Mouse (Mus musculus): ENCODE data around the gene Oxct1.

Gene Oxct1

DNA sequence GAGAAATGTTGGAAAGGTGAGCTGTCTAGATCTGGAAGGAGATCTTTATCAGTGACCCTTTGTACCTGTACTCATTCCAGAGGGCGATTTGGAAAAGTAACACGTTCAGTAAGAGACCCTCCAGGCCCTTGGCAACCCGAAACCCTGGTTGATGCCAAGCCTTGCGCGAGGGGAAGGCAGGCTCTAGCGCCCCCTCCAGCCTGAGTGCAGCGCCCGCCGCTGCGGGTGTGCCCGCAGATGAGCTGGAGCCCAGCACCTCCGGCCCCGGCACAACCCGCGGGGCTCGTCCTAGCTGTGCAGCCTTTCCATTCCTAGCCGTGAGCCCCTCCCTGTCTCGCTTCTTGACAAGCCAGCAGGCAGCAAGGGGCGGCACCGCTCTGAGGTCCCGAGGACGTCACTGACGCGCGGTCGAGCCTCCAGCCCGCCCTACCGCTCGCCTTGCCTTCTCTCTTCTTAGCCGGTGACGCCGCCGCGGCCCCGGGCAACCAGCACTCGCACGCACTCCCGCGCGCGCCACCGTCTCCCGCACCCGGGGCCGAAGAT is at the start of gene Oxct1:
Oxct1 (plus strand) TSS at position 153 of the 543 bp plus-strand sequence.
- peak; percentile 89 for DNase-seq (ENCODE audit: low read depth, low spot score)

DNA sequence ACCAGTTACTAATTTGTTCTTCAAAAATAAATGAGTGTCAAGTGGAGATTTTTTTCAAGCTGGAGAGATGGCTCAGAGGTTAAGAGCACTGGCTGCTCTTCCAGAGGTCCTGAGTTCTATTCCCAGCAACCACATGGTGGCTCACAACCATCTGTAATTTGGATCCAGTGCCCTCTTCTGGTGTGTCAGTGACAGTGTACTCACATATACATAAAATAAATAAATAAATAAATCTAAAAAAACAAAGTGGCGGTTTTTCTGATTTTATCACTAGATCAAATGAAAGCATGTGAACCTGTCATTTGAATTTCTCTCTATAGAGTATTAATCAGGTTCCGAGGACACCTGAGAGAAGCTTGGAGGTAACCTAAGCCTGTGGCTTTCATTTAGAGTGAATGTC is 47.9 kb upstream of the Oxct1 start:
- no peak for DNase-seq (ENCODE audit: low read depth, low spot score)

DNA sequence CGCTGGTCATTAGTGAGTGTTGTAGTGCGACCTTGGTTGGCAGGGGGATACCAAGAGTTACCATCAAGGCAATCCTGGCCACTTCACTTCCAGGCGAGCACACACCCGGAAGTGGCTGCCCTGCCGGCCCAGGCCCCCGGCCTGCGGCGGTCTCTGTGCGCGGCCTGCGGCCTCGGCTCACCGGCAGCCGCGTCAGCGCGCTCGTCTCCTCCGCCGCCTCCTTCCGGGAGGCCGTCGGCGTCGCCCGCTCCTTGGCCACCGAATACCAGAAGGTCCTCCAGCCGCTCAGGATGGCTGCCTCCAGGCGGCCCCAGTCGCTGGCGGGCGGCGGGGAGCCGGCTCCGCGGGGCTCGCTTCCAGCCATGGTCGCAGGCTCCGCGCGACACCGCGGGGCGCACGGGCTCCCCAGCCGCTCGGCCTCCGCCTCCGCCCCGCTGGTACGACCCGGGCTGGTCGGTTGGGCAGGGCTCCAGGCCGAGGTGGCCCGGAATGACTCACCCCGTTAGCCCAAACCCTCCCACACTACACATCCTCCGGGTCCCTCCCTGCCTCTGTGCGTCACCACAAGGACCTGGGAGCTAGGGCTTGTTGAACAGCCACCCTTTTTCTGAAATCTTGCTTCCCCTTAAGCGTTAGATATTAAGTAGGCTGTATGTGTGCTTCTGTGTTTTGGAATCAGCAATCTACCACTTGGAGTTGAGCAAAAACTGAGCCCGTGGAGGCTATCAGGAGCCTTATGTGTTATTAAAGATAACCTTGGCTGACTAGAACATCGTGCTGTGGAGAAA is 46.9 kb upstream of the Oxct1 start, which contains the start of gene Fbxo4:
Fbxo4 (minus strand) TSS at position 513 of the 788 bp plus-strand sequence.
- DNase-seq (ENCODE audit: low read depth, low spot score) = peak; percentile 39

DNA sequence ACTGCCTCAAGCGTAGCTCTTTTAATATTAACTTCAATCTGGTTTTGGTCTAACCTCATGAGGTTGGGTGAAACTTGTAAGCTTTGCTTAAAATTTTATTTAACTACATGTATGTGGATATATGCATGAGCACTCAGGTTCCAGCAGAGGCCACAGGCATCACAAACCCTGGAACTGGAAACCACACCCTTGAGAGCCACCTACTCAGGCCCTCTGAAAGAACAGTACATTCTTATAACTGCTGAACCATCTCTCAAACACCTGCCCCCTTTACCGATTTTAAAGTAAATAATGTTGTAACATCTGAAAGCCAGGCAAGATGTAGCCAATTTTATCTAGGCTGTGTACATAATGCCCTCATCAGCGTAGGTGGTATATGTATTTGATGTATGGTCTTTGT is 46.3 kb upstream of the Oxct1 start:
- no peak for DNase-seq (ENCODE audit: low read depth, low spot score)

DNA sequence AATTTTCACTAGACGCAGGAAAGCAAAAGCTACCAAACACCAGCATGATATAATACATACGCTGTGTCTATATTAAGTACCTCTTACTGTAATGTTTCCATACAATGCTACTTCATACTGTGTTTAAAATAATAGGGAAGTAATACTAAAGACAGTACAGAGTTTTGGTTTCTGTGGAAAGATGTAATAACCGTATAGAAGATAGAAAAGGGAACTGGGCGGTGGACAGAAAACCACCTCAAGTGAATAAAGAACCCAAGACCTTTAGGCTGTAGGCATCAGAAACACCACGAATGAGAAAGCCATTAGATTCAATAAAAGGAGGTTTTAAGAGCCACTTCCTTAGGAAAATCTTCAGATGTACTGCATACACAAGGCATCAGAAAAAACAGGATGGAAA is 43.5 kb upstream of the Oxct1 start:
- no peak for DNase-seq (ENCODE audit: low read depth, low spot score)

DNA sequence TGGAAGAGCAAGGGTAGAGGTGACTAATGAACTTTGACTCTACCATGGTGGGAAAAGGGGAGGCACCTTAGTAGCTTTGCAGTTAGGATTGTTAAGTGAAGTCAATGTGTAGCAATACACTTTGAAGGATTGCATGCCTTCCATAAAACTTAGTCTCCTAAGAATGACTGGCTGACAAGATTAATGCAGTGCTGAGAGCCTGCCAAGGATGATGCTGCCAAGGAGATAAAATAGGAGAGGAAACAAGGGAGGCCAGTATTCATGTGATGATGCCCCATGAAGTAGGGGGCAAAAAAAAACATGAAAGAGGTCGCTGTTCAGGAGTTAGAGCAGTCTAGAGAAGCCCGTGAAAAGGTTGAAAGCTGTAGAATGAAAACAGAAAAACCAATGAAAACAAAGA is 41.3 kb upstream of the Oxct1 start:
- DNase-seq (ENCODE audit: low read depth, low spot score) = no peak

DNA sequence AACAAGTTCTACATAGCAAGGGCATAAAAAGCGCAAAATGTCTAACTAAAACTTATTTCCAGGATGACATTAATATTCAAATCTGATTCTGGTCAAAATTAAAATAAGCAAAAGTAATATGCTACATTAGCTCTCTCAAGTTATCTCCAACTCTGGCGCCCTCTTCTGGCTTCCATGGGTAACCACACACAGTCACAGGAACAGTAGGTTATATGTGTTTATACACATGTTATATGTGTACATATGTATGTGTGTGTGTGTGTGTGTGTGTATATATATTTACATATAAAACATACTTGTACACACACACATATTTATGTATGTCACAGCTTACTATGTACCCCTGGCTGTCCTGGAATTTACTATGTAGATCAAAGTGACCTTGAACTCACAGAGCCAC is 38.2 kb upstream of the Oxct1 start:
- peak; percentile 22 for DNase-seq (ENCODE audit: low read depth, low spot score)

DNA sequence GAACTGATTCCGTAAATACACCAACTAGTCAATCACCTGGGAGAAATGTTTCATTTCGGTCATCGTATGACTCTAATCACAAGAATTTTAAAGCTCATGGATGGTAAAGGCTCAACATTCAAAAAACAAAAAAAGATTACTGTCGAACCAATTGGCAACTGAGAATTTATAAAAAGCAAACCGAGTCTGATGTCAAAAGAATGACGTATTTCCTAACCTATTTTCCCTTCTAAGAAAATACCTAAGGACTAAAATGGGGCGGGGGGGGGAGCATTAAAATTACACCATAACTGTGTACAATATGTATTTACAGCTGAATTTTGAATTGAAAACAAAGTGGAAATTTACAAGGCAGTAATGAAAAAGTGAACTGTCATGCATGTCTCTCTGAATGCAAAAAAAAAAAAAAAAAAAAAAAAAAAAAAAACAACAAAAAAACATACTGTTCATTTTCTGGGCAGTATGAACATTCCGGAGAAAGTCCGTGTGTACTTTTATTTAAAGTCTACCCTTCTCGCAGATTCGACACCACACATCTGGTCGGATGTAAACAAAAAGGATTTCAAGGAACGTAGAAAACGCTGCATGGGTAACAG is 31.2 kb upstream of the Oxct1 start:
- no peak for DNase-seq (ENCODE audit: low read depth, low spot score)

DNA sequence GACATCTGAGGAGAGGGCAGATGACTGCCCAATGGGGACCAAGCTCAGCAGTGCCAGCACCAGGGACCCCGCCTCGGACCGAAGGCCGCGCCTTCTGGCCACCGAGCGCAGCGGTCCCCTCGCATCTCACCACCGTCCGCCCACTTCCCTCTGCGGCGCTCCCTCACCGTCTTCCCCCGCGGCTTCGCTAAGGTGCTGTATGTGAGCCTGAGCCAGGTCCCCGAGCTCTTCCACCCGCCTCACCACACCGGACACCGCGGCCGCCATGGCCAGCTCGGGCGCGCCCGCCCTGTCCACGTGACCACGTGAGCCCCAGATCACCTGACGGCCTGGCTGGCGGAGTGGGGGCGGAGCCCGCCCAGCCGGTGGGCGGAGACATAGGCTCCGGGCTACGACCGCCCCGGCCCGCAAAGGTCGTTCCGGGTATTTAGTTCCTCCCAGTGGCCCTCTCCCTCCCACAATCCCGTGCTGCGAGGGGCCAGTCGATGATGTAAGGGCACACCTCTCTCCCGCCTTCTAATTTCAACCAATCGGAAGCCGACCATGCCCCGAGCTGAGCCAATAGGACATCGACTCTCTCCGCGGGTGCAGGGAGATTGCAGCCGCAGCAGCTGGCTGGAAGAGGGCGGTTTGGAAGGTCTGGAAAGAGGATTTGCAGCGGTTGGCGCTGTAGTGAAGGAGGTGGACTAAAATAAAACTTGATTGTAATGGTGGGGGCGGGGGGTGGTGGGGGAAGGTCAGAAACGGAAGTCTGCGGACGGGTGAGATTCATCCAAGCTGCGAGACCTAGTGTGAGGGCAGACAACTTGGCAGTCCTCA is 30.5 kb upstream of the Oxct1 start, which contains the start of gene AW549877:
AW549877 (minus strand) TSS at position 297 of the 819 bp plus-strand sequence.
- peak; percentile 98 for DNase-seq (ENCODE audit: low read depth, low spot score)

DNA sequence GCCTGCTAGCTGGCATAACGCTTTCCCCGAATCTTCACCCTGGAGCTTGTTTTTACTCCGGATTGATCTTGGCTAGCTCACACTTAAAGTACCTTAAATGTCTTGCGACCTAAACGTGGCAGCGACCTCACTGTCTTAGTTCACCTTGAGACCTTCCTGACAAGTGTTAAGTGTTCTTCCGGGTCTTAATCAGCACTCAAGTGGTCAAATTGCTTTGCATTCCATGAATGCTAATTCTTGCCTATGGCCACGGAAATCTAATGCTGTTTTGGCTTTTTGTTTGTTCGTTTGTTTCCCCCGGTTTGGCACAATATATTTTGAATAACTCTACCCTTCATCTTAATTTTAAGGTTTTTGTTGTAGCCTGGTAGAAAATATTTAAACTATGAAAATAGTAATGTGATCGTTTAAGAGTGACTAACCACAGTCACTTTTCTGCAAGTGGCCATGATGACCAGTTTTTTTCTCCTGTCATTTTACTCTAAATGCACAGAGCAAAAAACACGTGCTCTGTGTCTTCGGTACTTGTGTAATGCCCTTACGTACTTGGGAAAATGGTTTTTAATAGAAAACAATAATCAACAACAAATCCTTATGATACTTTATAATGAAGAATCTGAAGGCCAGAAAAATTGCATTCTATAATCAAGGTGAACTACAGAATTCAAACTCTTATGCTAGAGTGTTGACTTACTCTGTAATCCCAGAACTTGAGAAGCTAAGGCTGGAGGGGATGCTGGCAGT is 29.7 kb upstream of the Oxct1 start:
- peak; percentile 74 for DNase-seq (ENCODE audit: low read depth, low spot score)

DNA sequence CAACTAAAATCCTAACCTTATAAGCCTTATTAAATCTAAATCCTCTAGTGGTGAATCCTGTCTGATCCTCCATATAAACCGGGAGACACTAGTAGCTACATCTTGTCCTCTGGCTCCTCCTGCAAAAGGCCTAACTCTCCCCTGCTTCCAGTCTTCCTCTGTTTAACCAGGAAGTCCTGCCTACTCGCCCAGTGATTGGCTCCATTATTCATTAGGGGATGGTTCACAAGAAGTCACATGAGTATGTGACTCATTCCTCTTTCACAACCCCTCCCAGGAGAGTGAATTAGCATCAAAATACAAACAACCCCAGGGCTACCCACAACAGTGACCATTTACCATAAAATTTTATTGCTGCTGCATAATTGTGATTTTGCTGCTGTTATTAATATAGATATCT is 27.0 kb upstream of the Oxct1 start:
- DNase-seq (ENCODE audit: low read depth, low spot score) = peak; percentile 57

DNA sequence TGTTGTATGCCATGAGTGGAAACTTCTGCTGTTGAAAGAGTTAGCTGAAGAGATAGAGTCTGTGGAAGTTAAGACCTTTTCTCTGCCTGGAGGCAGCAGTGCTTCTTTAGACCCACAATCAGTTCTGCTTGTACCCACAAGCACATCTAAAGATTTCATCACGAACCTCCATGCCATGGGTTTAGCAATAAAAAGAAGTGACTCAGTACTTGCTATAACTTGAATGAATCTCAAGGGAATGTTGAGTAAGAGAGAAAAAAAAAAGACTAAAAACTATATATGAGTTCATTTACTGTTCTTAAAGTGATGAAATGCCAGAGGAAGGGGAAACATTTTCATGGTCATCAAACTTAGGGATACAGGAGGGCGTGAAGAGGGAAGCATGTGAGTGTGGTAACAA is 25.6 kb upstream of the Oxct1 start:
- no peak for DNase-seq (ENCODE audit: low read depth, low spot score)

DNA sequence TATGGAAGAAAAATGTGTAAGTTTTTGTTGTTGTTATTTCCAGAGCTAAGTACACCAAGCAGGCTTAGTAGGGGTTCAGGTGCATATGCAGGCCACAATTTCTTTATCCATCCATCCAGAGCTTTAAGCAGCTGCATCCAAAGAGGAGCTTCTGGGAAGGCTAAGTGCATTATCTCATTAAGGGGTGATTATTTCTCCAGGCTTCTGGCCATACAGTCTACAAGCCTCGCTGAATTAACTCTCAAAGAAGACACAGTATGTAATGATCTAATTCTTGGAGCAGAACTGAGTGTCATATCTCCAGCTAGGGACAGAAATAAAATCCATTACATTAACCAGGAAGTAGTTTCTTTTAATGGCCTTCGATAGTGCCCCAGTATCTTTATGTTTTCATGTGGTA is 12.3 kb upstream of the Oxct1 start:
- no peak for DNase-seq (ENCODE audit: low read depth, low spot score)

DNA sequence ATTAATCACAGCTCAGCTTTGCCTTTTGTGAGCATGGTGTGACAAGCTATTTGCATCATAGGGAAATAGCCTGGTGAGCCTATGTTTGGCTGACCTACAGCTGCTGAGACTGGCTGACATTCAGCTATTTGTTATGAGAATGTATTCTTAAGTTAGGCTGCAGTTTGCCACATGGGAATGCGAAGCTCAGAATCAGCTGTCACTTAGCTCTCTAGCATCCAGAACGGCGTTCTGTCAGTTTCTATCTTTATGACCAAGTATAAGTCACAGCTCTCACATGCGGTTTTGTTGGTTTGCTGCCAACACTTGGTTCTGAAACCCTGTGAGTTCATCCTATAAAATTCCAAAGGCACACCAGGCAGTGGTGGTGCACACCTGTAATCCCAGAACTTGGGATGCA is 5.5 kb upstream of the Oxct1 start:
- no peak for DNase-seq (ENCODE audit: low read depth, low spot score)

DNA sequence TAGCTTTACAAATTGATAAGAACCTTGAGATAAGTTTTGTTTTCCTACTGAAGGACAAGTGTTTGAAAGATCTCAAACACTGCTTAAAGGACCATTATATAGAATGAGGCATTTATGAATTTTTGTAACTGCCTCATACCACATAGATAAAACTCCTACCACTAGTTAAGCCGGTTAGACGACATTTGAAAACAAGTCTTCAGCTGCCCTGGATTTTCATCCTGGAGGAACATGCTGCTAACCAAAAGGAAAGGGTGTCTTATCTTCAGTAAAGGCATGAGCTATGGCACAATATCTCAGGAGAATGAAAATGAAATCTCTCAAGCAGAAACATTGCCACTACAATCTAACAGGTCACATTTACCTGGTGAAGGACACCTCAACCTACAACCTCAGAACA is 2.4 kb upstream of the Oxct1 start:
- no peak for DNase-seq (ENCODE audit: low read depth, low spot score)

DNA sequence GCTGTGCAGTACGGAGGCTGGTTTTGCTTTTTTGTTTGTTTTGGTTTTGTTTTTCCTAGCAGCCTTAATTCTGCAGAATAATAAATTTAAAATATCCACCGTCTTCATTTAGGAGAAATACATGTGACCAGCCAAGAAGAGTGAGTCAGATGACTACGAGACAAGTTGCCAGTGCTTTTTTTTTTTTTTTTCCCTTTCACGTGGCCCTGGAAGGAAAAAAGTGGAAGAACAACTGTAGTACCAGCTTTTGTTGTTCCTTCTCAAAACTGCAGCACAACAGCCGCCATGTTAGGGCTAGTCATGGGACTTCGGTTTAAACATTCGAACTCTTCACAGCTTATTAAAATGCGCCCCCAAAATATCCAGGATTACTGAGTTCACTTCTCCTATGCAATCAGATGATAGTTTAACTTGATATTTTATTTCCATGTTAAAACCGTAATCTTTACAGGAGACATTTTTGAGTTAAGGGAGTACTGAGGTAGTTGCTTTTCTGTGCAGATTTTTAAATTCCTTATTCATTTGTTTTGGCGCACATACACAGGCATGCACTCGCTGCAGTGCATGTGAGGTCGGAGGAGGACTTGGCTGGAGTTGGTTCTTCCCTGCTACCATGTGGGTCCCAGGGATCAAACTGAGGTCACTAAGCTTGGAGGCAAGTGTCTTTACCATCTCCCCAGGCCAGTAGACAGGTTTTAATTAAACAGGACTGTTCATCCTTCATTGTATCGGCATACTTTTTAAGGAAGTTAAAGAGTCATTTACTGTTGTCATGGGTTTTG is 1.3 kb upstream of the Oxct1 start:
- DNase-seq (ENCODE audit: low read depth, low spot score) = no peak

DNA sequence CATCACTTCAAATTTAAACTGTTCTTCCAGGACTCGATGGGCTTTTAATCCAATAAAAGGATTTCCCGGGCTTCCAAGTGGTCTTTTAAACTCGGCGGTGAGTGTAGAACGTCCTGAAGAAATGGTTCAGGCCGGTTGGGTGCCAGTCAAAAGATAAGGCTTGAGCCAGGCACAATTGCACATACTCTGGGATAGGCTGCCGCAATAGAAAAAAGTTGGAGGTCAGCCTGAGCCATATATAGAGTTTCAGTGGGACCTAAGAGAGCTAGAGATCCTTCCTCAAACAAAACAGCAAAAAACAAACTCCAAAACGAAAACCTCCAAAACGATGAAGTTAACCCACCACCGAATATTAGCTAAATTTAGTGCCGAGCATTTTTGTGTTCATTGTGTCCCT is 677 bp upstream of the Oxct1 start:
- DNase-seq (ENCODE audit: low read depth, low spot score) = no peak

DNA sequence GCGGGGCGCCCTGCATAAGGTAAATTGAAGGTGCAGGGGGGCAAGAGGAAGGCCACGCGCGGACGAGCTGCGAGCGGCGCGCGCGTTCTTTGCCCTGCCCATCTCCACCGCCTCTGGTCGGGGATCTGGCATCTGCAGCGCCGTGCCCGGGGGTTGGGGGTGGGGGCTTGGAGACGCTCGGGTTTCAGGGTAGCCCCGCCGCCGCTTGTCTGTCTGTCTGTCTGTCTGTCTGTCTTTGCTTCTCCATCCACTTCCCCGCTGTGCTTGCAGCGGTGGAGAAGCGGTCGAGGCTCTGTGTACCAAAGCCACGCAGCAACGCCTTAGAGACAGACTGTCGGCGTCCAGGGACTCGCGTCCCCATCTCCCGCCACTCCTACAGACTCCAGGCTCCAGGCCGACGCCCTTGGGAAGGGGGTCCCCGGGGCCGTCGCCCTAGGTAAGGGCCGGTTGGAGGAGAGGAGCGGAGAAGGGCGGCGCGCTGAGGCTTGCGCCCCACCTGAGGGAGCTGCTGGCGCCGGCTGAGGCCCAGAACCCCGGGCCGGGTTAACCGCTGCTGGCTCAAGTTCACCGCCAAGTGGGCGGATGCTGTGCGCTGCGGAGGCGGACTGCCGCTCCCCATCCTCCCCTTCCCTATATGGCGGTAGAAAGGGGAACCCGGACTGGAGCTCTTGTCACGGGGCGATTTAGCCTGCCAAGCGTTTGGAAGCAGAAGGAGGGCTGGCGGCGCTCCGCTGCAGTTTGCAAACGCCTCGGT is 825 bp downstream of the Oxct1 start:
- DNase-seq (ENCODE audit: low read depth, low spot score) = peak; percentile 47

DNA sequence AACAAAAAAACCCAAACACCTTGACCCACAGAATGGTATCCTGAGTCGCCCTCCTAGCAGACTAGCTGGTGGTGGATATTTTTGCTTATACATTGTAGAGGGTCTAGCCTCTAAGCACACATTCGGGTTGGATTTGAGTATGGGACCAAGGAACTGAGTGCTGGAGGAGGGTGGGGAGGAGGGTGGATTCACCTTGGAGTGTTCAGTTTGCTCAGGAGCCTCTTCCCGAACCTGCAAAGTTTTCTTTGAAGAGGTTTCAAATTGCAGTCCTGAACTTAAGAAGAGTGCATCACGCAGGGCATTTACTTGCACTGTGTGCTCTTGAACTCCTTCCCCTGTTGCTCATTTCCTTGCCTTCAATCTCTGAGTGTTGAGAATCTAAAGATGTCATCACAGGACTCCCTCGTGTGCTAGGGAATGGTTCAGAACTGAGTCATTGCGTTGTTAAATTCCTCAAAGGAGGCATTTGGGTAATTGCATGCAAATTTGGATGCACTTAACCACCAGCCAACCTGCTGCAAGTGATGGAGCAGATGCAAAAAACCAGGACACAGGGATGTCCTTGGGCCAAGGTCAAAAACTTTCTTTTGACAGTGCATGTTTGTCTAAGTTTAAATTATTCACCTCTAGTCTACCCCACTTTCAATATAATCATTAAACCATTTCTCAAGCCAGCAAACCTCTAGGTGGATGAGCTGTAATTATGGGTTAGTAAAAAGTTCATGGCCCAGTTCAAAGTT is 1.7 kb downstream of the Oxct1 start:
- DNase-seq (ENCODE audit: low read depth, low spot score) = peak; percentile 32

Measured in ES-CJ7 (cell line).